Mouse (Mus musculus) CH12.LX (cell line): ENCODE measurements around the gene Sod3. TPM values are rescaled to one million over a fixed set of nuclear protein-coding genes. Genes with fewer than 3 reads are reported as not detected.

Experiments used
- DNase-seq: peaks from one replicate; pipeline ENCODE4 v3.0.0-alpha.2; 2013; ENCODE audit errors: extremely low read depth
- H3K27ac ChIP-seq: 2 replicates; pipeline ENCODE4 v1.5.1; 2012; ENCODE audit warnings: low read depth, mild to moderate bottlenecking, control low read depth, moderate library complexity; ENCODE audit not compliant: insufficient read depth
- H3K27me3 ChIP-seq: replicated peaks from 2 replicates; pipeline ENCODE3; 2012; ENCODE audit warnings: inconsistent platforms
- H3K36me3 ChIP-seq, 2 experiments: replicated peaks in 1 of 2; 2 replicates each; pipeline versions ENCODE3 to v1.6.1; 2012; ENCODE audit warnings: inconsistent platforms in 1 of 2, low read length in 1 of 2, mild to moderate bottlenecking in 1 of 2, mixed read lengths in 1 of 2, moderate library complexity in 1 of 2; ENCODE audit not compliant: control insufficient read depth in 1 of 2, insufficient read depth in 1 of 2
- H3K4me1 ChIP-seq, 2 experiments: 2 replicates each; pipeline ENCODE4 v1.6.1; 2012; ENCODE audit warnings: inconsistent platforms in 1 of 2, moderate library complexity in 1 of 2; ENCODE audit not compliant: insufficient read depth in 2 of 2, control insufficient read depth in 1 of 2
- H3K4me2 ChIP-seq: 2 replicates; pipeline ENCODE4 v1.6.1; 2012; ENCODE audit warnings: low read depth, mild to moderate bottlenecking, control low read depth; ENCODE audit not compliant: poor library complexity, insufficient read depth, severe bottlenecking
- H3K4me3 ChIP-seq, 3 experiments: fragments of 150-350 bp in 1 of 3; sonication (generic) in 1 of 3; replicated peaks in 1 of 3; 2 replicates each; pipeline versions ENCODE3 to v1.5.1; 2011 to 2012; ENCODE audit warnings: low read depth in 2 of 3, low read length in 2 of 3, mild to moderate bottlenecking in 2 of 3, moderate library complexity in 2 of 3, control low read depth in 1 of 3, improper control_type of control experiment in 1 of 3, inconsistent platforms in 1 of 3, mixed read lengths in 1 of 3; ENCODE audit not compliant: poor library complexity in 1 of 3
- H3K79me2 ChIP-seq: replicated peaks from 2 replicates; pipeline ENCODE4 v1.6.1; 2012; ENCODE audit warnings: mild to moderate bottlenecking, moderate library complexity; ENCODE audit not compliant: control insufficient read depth, poor library complexity, insufficient read depth, severe bottlenecking; ENCODE audit errors: extremely low read depth
- H3K9ac ChIP-seq: 2 replicates; pipeline ENCODE4 v1.6.1; 2012; ENCODE audit warnings: low read depth, mild to moderate bottlenecking, control low read depth, moderate library complexity; ENCODE audit not compliant: insufficient read depth
- H3K9me3 ChIP-seq: replicated peaks from 2 replicates; pipeline ENCODE3; 2012; ENCODE audit warnings: low read length, inconsistent platforms, mixed read lengths
- CHD2 ChIP-seq: IDR thresholded peaks from 2 replicates; pipeline ENCODE4 v1.6.1; 2011; ENCODE audit warnings: low read length, improper control_type of control experiment
- CTCF ChIP-seq, 2 experiments: IDR thresholded peaks in 1 of 2; conservative IDR thresholded peaks in 1 of 2; 2 replicates each; pipeline ENCODE4 v1.5.1; 2011 to 2012; ENCODE audit warnings: low read depth in 2 of 2, low read length in 2 of 2, improper control_type of control experiment in 1 of 2, inconsistent platforms in 1 of 2, mild to moderate bottlenecking in 1 of 2, moderate library complexity in 1 of 2
- E2F4 ChIP-seq: IDR thresholded peaks from 2 replicates; pipeline ENCODE4 v1.6.1; 2011; ENCODE audit warnings: low read depth, low read length, improper control_type of control experiment; ENCODE audit not compliant: insufficient replicate concordance
- EP300 ChIP-seq: IDR thresholded peaks from 2 replicates; pipeline ENCODE4 v1.6.1; 2011; ENCODE audit warnings: low read length, improper control_type of control experiment
- GABPA ChIP-seq: IDR thresholded peaks from 2 replicates; pipeline ENCODE4 v1.6.1; 2012; ENCODE audit warnings: low read depth, low read length, improper control_type of control experiment, inconsistent platforms; ENCODE audit not compliant: insufficient replicate concordance
- HCFC1 ChIP-seq: IDR thresholded peaks from 2 replicates; pipeline ENCODE4 v1.6.1; 2012; ENCODE audit warnings: low read depth, mild to moderate bottlenecking, inconsistent platforms, low read length, improper control_type of control experiment
- IRF4 ChIP-seq: IDR thresholded peaks from 2 replicates; pipeline ENCODE4 v1.6.1; 2014; ENCODE audit warnings: low read depth, mild to moderate bottlenecking, inconsistent platforms, low read length, improper control_type of control experiment
- JUN ChIP-seq: IDR thresholded peaks from 2 replicates; pipeline ENCODE4 v1.6.1; 2011; ENCODE audit warnings: low read depth, mild to moderate bottlenecking, low read length, improper control_type of control experiment, moderate library complexity; ENCODE audit not compliant: insufficient read depth
- MAX ChIP-seq: IDR thresholded peaks from 2 replicates; pipeline ENCODE4 v1.6.1; 2011; ENCODE audit warnings: low read length, improper control_type of control experiment
- MAZ ChIP-seq: IDR thresholded peaks from 2 replicates; pipeline ENCODE4 v1.6.1; 2012; ENCODE audit warnings: low read depth, mild to moderate bottlenecking, inconsistent platforms, low read length, improper control_type of control experiment, moderate library complexity
- MYC ChIP-seq: IDR thresholded peaks from 2 replicates; pipeline ENCODE4 v1.6.1; 2011; ENCODE audit warnings: low read depth, mild to moderate bottlenecking, improper control_type of control experiment, low read length
- NELFE ChIP-seq: IDR thresholded peaks from 2 replicates; pipeline ENCODE4 v1.6.1; 2011; ENCODE audit warnings: low read depth, low read length, improper control_type of control experiment
- NRF1 ChIP-seq: IDR thresholded peaks from 2 replicates; pipeline ENCODE4 v1.6.1; 2014; ENCODE audit warnings: low read depth, mild to moderate bottlenecking, inconsistent platforms, low read length, improper control_type of control experiment, moderate library complexity
- PAX5 ChIP-seq: IDR thresholded peaks from 2 replicates; pipeline ENCODE4 v1.6.1; 2012; ENCODE audit warnings: low read length, inconsistent platforms, mixed read lengths
- POLR2AphosphoS2 ChIP-seq: IDR thresholded peaks from 2 replicates; pipeline ENCODE4 v1.6.1; 2011; ENCODE audit warnings: low read depth, low read length, improper control_type of control experiment
- RCOR1 ChIP-seq: conservative IDR thresholded peaks from 2 replicates; pipeline ENCODE4 v1.6.1; 2012; ENCODE audit warnings: low read depth, mild to moderate bottlenecking, inconsistent platforms, low read length, improper control_type of control experiment
- SMC3 ChIP-seq: IDR thresholded peaks from 2 replicates; pipeline ENCODE4 v1.6.1; 2011; ENCODE audit warnings: low read depth, low read length, improper control_type of control experiment
- TBP ChIP-seq: conservative IDR thresholded peaks from 2 replicates; pipeline ENCODE4 v1.6.1; 2011; ENCODE audit warnings: low read depth, low read length, improper control_type of control experiment
- USF1 ChIP-seq: IDR thresholded peaks from 2 replicates; pipeline ENCODE4 v1.6.1; 2014; ENCODE audit warnings: low read depth, mild to moderate bottlenecking, inconsistent platforms, low read length, improper control_type of control experiment
- ZKSCAN1 ChIP-seq: IDR thresholded peaks from 2 replicates; pipeline ENCODE4 v1.6.1; 2012; ENCODE audit warnings: low read depth, inconsistent platforms, low read length, improper control_type of control experiment, borderline replicate concordance
- ZMIZ1 ChIP-seq: IDR thresholded peaks from 2 replicates; pipeline ENCODE4 v1.6.1; 2012; ENCODE audit warnings: low read depth, mild to moderate bottlenecking, inconsistent platforms, low read length, improper control_type of control experiment
- dilution Hi-C: fragments of 300-500 bp; cut with MboI; formaldehyde crosslinking; loops from 2 replicates; pipeline ENCODE4 v1.14.3; 2020; ENCODE audit warnings: low sequenced_read_pairs; ENCODE audit not compliant: extremely low pct_unique_long_range_greater_than_20kb, extremely low pct_ligation_motif_present
- in situ Hi-C: fragments of 300-500 bp; cut with MboI; formaldehyde crosslinking; loops from 3 replicates; pipeline ENCODE4 v1.14.3; 2019; ENCODE audit warnings: low sequenced_read_pairs, low pct_ligation_motif_present, low pct_unique_long_range_greater_than_20kb, mixed read lengths
- polyA plus RNA-seq: library from polyadenylated mRNA; unstranded; fragments of >175 nt; gene quantifications from 2 replicates; pipeline ENCODE4 v1.2.1, GENCODE M21; 2012; ENCODE audit warnings: low read depth; ENCODE audit not compliant: insufficient read length
- total RNA-seq, 2 experiments: library from RNA; depleted of rRNA; stranded (reverse); fragments of 300-350 nt in 1 of 2; fragments of >200 nt in 1 of 2; gene quantifications; 2 replicates each; pipeline ENCODE4 v1.2.3; 2012 to 2014

Sod3 gene
- total and polyA plus RNA-seq, 3 experiments: not detected

- Histone ChIP-seq H3K4me2 (no peak overlapping the region), H3K27me3 (no peaks in the 10 kb centered on the region), H3K9ac (no peak overlapping the region), H3K4me1 (no peaks in the 10 kb centered on the region), H3K4me3 (no peak overlapping the region), H3K9me3 (no peaks in the 10 kb centered on the region), H3K36me3 (no peaks in the 10 kb centered on the region), H3K27ac (no peak overlapping the region), H3K79me2 (no peaks in the 10 kb centered on the region)
- in situ Hi-C loops: no loop called here
- dilution Hi-C loops: no loop called here
- DNase-seq: no peak
- TF ChIP-seq CTCF (conservative IDR thresholded peaks at IDR 0.05 in 1 of 2, IDR thresholded peaks at IDR 0.05 in 1 of 2; ENCODE audit: low read depth in 2 of 2, low read length in 2 of 2) (no peak), ZKSCAN1 (no peak), NELFE (no peak), GABPA (no peak), CHD2 (no peak), PAX5 (no peak), EP300 (no peak), MAX (no peak)
Observed at GRCm38 (mm10) chr5:52350451-52350850, 13.1 kb upstream of the Sod3 start.

GRCm38 (mm10) chr5:52351561-52351960 is 12.0 kb upstream of the Sod3 start:
- DNase-seq: no peak
- TF ChIP-seq IRF4: no peak
- TF ChIP-seq ZKSCAN1: no peak
- no peak for TF ChIP-seq CTCF (conservative IDR thresholded peaks at IDR 0.05 in 1 of 2, IDR thresholded peaks at IDR 0.05 in 1 of 2; ENCODE audit: low read depth in 2 of 2, low read length in 2 of 2)
- no peak for TF ChIP-seq ZMIZ1
- no peak for TF ChIP-seq TBP
- TF ChIP-seq MAZ: no peak
- no peak for TF ChIP-seq SMC3
- H3K4me3 ChIP-seq: no peak overlapping the region
- no peaks in the 10 kb centered on the region for H3K4me1 ChIP-seq
- no peaks in the 10 kb centered on the region for H3K27me3 ChIP-seq
- H3K36me3 ChIP-seq: no peaks in the 10 kb centered on the region
- H3K9me3 ChIP-seq: no peaks in the 10 kb centered on the region
- H3K27ac ChIP-seq: no peak overlapping the region
- in situ Hi-C loops (no loop called here), dilution Hi-C loops (no loop called here)
- H3K9ac ChIP-seq: no peak overlapping the region
- H3K79me2 ChIP-seq: no peaks in the 10 kb centered on the region
- no peak overlapping the region for H3K4me2 ChIP-seq

GRCm38 (mm10) chr5:52352730-52353129 is 10.9 kb upstream of the Sod3 start:
- in situ Hi-C loops: no loop called here
- no peaks in the 10 kb centered on the region for H3K9me3 ChIP-seq
- no peaks in the 10 kb centered on the region for H3K79me2 ChIP-seq
- H3K9ac ChIP-seq: no peak overlapping the region
- H3K36me3 ChIP-seq: no peaks in the 10 kb centered on the region
- H3K27me3 ChIP-seq: no peaks in the 10 kb centered on the region
- no peak overlapping the region for H3K4me3 ChIP-seq
- dilution Hi-C loops: no loop called here
- H3K4me1 ChIP-seq: no peaks in the 10 kb centered on the region
- DNase-seq: no peak
- no peak overlapping the region for H3K4me2 ChIP-seq
- TF ChIP-seq CHD2: no peak
- TF ChIP-seq HCFC1: no peak
- no peak for TF ChIP-seq MYC
- TF ChIP-seq USF1: no peak
- no peak for TF ChIP-seq POLR2AphosphoS2
- TF ChIP-seq JUN: no peak
- TF ChIP-seq NELFE: no peak
- TF ChIP-seq NRF1: no peak
- TF ChIP-seq E2F4: no peak
- no peak for TF ChIP-seq RCOR1
- H3K27ac ChIP-seq: no peak overlapping the region
